Mouse (Mus musculus) retina, postnatal 1 day (tissue): ENCODE data around the gene Nkap.

Experiments
- DNase-seq: peaks from one replicate; pipeline ENCODE4 v3.0.0-alpha.2; 2012

Gene Nkap

DNA sequence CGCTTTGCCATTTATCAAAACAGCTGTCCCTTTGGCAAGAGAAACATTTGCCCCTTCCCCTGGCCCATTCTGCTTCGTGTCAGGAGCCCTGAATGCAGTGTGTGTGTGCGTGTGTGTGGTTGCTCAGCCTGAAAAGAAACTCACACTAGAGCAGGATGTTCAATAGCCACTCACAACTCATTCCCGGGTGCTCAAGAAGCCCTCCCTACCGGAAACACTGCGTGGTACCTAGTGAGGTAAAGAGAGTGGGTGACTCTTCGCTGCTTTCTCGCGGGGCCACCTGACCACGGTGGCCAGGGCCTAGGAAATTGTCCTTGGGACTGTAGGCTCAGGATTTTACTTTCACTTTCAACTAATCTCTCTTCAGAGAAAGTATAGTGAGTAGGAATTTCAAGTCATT, 34.6 kb downstream of the Nkap start:
- no peak for DNase-seq

DNA sequence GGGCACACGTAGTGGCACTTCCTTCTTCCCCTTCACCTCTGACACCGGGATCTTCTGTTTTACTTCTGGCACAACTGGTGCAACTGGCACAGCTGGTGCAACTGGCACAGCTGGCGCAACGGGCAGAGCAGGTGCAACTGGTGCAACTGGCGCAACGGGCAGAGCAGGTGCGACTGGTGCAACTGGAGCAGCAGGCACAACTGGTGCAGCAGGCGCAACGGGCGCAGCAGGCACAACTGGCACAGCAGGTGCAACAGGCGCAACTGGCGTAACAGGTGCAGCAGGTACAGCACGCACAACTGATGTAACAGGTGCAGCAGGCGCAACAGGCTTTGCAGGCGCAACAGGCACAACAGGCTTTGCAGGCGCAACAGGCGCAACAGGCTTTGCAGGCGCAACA, 36.5 kb downstream of the Nkap start:
- no peak for DNase-seq

DNA sequence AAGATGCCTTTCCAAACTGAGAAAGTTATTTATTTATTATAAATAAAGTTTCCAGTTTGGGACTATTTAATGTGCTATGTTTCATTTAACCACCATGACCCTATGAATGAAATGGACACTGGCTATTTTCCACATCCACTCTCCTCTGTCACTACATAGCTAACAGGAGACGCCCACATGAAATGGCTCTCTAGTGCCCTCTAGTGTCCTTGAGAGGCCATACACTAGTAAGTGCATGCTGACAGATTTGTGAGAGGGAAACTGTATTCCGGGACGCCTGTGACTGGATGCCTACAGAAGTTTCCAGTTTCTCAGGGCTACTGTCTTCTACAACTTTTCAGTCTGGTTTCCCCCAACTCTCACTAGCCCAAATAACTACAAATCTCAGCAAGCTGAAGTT, 40.5 kb downstream of the Nkap start:
- DNase-seq = peak; percentile 73

DNA sequence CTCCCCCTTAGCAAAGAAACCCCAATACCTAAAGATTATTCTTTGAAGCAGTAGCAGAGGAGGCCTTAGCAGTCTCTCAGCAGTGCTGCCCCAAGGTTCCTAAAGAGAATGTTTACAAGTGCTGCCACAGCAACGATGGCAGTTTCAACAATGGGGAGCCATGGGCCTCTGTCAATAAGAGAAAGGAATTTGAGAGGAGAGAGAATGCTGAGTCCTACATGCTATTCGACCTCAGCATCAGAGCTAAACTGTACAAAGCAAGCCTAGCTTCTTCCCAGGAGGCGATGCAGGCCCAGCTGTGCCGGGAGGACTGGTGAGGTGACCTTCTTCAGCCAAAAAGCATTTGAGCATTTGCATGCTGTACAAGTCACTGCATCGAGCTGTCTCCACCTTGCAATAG, 42.1 kb downstream of the Nkap start, which contains the start of gene Akap14:
Akap14 (minus strand) TSS at position 101 of the 400 bp plus-strand sequence.
- DNase-seq = no peak

- peak; percentile 2 for DNase-seq
Observed at GRCm38 (mm10) chrX:37184401-37184800, 57.8 kb downstream of the Nkap start.

DNA sequence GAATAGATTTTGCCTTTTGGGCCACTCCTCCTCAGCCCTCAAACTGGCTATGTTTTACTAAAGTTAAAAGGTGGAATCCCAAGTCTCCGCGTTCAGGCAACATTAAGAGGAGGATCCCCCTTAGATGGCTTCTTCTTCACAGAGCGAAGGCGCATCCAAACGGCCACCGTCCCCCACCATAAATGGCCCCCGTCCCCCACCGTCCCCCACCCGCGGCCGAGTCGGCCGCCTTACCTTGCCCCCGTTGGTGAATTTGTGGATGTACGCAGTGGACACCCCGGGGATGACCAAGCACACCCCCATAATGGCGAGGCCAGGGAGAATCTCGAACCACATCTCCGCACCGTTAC, 64.1 kb downstream of the Nkap start:
- no peak for DNase-seq

GRCm38 (mm10) chrX:37191105-37191743, 64.6 kb downstream of the Nkap start, which contains the start of the genes Ndufa1 and Rnf113a1:
Ndufa1 (minus strand) TSS chrX:37191163.
Rnf113a1 (plus strand) TSS chrX:37191245.
- peak; percentile 90 for DNase-seq

DNA sequence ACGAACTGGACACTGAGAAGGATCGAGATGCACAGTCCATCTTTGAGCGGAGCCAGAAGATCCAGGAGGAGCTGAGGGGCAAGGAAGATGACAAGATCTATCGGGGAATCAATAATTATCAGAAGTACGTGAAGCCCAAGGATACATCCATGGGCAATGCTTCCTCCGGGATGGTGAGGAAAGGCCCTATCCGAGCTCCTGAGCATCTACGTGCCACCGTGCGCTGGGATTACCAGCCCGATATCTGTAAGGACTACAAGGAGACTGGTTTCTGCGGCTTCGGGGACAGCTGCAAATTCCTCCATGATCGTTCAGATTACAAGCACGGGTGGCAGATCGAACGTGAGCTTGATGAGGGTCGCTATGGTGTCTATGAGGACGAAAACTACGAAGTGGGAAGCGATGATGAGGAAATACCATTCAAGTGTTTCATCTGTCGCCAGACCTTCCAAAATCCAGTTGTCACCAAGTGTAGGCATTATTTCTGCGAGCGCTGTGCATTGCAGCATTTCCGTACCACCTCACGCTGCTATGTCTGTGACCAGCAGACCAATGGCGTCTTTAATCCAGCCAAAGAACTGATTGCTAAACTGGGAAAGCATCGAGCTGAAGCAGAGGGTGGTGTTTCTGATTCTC, 65.3 kb downstream of the Nkap start:
- DNase-seq = peak; percentile 18

GRCm38 (mm10) chrX:37198676-37199075, 72.1 kb downstream of the Nkap start:
- no peak for DNase-seq
